Mouse (Mus musculus): ENCODE results near the gene Fam71f2.
A peak's percentile ranks its signal among the peaks of the same experiment; 100 is the strongest.

Gene Fam71f2

DNA sequence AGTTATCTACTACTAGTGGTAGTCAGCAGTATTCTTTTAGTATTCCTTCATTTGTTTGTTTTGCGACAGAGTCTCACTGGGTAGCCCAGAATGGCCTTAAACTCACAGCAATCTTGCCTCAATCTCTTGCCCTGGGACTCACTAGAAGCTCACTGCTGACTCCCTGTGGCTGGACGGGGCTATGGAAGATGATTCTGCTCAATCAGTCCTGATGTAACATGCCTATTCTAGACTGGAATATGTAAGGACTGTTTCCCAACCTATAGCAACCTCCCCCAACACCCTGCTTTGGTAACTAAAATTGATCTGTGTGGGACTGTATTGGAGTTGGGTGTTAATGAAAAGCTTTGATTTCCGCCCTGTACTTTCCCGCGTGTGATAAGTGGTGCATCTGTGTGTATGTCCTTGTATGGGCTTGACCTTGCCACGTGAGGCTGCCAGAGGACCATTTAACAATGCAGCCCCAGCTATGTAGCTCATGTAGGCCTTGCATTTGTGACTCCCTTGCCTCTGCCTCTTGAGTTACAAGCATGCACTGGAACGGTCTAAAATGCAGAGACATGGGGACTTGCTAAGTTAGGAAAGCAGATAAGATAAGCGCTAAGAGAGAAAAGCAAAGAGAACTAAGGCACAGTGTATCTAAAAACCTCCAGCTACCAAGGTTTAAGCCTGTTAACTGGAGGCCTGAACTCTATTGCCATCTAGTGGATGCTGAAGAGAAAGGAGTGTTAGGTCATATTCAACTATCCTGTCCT lies 703 bp upstream of the Fam71f2 start:
- DNase-seq (ENCODE audit: low spot score) = peak; percentile 62

GRCm38 (mm10) chr6:29280671-29281070 lies 1.3 kb downstream of the Fam71f2 start:
- DNase-seq (ENCODE audit: low spot score) = no peak

- no peak for DNase-seq (ENCODE audit: low spot score)
Measured at GRCm38 (mm10) chr6:29286870-29287269, 7.5 kb downstream of the Fam71f2 start.

- DNase-seq (ENCODE audit: low spot score) = no peak
Measured at GRCm38 (mm10) chr6:29287481-29287880, 8.1 kb downstream of the Fam71f2 start.

GRCm38 (mm10) chr6:29287944-29288343 lies 8.6 kb downstream of the Fam71f2 start:
- DNase-seq (ENCODE audit: low spot score) = no peak

GRCm38 (mm10) chr6:29288651-29289050 lies 9.3 kb downstream of the Fam71f2 start:
- DNase-seq (ENCODE audit: low spot score) = no peak

GRCm38 (mm10) chr6:29299112-29299511 lies 19.7 kb downstream of the Fam71f2 start:
- no peak for DNase-seq (ENCODE audit: low spot score)

DNA sequence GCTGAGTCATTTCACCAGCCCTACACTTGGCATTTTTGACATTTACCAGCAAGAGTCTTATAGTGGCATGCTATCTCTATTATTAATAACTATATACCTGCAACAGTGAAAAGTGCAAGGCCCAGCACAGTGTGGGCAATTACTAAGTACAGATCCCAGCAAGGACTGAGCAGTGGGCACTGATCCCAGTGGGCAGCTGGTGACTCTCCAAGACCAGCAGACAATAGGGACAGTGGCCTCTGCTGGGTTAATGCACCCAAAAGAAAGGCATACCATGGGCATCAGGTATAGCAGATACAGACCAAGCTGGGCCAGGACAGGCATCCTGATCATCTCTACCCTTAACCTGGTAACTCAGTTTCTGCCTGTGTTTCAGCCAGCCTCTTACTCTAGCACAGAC lies 23.9 kb downstream of the Fam71f2 start:
- no peak for DNase-seq (ENCODE audit: low spot score)

DNA sequence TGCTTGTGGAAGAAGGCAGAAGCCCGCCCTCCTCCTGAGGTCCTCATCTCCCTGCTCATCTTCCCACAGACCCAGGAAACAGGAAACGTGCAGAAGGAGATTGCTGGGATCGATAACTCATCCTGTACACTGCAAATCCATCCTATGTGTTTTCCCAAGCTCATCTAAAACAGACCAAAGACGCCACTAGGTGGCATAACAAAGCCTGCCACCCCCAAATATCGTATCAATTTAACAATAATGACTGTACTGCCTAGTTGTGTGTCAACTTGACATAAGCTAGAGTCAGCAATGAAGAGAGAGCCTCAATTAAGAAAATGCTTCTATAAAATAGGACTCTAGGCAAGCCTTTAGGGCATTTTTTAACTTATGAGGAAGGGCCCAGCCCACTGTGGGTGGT lies 24.3 kb downstream of the Fam71f2 start:
- DNase-seq (ENCODE audit: low spot score) = no peak

- DNase-seq (ENCODE audit: low spot score) = no peak
Measured at GRCm38 (mm10) chr6:29305462-29305861, 26.1 kb downstream of the Fam71f2 start.

DNA sequence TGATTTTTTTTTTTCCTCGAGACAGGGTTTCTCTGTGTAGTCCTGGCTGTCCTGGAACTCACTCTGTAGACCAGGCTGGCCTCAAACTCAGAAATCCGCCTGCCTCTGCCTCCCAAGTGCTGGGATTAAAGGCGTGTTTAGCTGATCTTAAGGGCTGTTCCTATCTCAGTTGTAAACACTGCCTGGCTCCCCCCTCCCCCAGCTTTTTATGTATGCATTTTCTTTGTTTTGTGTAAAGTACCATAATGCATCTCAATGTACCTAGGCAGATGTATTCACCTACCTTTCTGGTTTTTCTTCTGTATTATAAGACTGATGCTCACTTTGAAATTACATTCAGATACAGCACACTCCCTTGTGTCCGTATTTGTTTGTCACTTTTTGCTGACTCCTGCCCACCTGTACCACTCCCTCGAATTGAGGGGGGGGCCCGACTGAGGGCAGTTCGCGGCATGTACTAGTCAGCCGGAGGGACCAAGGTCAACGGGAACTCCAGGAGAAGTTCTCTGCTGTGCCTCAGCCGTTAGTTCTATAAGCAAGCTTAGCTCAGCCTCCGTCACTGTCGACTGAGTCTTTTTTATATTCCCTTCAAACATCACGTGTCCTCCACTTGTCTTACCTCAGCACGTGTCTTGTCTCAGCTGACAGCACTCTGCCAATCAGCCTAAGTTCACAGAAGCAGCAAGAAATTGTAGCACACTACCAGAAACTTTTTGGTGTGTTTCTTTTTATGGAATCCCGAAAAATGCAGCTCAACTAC lies 29.6 kb downstream of the Fam71f2 start:
- DNase-seq (ENCODE audit: low spot score) = no peak

DNA sequence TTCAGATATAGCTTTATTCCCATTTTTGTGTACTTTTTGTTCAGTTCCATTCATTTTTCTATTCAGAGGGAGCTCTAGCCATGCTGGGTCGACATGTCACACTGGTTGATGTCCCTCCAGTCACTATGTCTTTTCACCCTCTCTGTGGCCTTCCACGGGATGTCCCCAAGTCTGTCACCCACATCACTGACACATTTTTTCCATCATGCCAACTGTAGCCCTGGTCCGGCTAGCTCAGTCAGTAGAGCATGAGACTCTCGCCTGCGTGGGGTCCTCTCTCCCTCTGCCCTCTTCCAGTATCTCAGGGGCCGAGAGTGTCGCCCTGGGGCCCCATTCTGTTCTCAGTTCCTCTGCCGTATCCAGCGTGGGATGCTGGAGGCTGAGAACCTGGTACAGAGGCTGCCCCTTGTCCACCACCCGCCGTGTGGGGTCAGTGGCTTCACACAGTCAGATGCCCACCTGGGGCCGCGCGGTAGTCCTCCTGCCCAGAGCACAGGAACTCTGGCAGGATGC lies 34.4 kb downstream of the Fam71f2 start:
- no peak for DNase-seq (ENCODE audit: low spot score)

- no peak for DNase-seq (ENCODE audit: low spot score)
Measured at GRCm38 (mm10) chr6:29317286-29317685, 37.9 kb downstream of the Fam71f2 start.

GRCm38 (mm10) chr6:29317941-29318340 lies 38.5 kb downstream of the Fam71f2 start:
- DNase-seq (ENCODE audit: low spot score) = no peak

DNA sequence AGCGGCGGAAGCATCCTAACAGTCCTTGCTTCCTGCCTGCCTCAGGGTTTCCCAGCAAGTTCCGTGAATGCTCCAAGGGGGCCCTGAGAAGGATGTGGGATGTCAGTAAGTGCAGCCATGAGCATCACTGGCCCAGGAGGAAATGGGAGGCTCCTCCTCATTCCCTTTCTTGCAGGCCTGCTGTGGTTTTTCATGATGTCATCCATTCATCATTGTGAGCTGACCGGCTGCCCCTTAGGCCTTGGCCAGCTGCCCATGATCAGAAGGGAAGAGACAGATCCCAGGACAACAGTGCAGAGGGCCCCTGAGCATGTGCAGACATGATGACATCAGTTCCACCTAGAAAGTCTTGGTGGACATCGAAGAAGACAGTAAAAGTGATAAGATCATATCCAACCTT lies 39.5 kb downstream of the Fam71f2 start, which contains the start of gene Fam71f1:
TSS of gene Fam71f1 (plus strand) at position 262 of the 400 bp plus-strand sequence.
- DNase-seq (ENCODE audit: low spot score) = peak; percentile 45

DNA sequence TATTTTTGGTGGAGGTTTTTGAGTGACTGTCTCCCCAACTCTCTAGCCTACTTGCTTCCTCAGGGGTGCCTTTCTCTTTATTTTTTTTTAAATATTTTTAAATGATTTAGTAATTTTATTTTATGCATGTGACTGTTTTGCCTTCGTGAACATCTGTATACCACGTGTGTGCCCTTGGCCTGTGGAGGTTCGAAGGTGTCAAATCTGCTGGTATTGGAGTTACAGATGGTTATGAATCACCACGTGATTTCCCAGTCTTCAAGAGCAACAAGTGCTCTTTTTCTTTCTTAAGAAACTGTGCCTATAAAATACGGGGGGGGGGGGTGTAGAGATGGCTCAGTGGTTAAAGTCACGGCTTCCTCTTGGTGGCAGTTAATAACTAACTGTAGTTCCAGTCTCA lies 42.2 kb downstream of the Fam71f2 start:
- DNase-seq (ENCODE audit: low spot score) = no peak

- no peak for DNase-seq (ENCODE audit: low spot score)
Measured at GRCm38 (mm10) chr6:29322147-29322546, 42.8 kb downstream of the Fam71f2 start.

DNA sequence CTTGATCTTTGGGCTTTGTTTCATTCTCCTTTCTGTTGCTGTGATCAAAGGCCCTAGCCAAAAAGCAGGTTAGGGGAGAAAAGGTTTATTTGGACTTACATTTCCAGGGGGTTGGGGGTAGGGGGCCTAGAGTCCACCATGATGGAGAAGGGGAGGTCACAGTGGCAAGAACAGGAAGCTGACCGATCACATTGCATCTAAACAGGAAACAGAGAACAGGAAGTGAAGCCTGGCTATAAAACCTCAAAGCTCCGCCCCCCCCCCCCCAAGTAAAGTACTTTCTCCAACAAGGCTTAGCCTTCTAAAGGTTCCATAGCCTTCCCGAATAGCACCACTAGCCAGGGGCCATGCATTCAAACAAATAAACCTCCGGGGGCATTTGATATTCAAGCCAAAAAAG lies 43.3 kb downstream of the Fam71f2 start:
- DNase-seq (ENCODE audit: low spot score) = no peak

DNA sequence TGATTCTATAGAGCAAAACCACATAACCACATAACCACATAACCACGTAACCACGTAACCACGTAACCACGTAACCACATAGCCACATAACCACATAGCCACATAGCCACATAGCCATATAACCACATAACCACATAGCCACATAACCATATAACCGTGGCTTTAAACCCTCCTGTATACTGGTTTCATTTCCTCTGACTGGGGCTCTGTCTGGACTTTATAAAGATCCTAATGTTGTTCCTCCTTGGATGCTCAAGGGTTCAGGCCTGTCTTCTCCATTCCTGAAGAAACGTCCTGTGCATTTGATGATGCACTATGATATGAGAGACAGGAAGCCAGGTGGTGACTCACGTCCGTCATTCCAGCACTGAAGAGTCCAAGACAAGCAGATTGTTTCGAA lies 47.6 kb downstream of the Fam71f2 start:
- DNase-seq (ENCODE audit: low spot score) = no peak

- no peak for DNase-seq (ENCODE audit: low spot score)
Measured at GRCm38 (mm10) chr6:29329514-29329913, 50.1 kb downstream of the Fam71f2 start.
